Mouse (Mus musculus) kidney, adult 2 months (tissue): Measurements from ENCODE around the gene Srp54a.
"Not testable (repeated sequence)": the region's sequence is repeated elsewhere in the genome, so short reads cannot be mapped to it uniquely, and the experiment has no call there.

ENCODE experiments used
- CTCF ChIP-seq: fragments of 200-500 bp; conservative IDR thresholded peaks from 2 replicates; pipeline ENCODE4 v1.5.1; 2011; ENCODE audit warnings: low read depth, mild to moderate bottlenecking, control low read depth, low read length, moderate library complexity, mixed read lengths; ENCODE audit not compliant: insufficient read depth, insufficient read length
- POLR2A ChIP-seq: fragments of 200-500 bp; IDR thresholded peaks from one replicate; pipeline ENCODE4 v1.6.1; 2011; ENCODE audit warnings: low read depth, low read length, control low read depth

GRCm38 (mm10) chr12:55124242-55124641, 44.2 kb downstream of the Srp54a start, which contains the start of gene Fam177a:
- TF ChIP-seq CTCF, POLR2A: not testable (repeated sequence)
